Comparison of ENCODE assay signal across 12 mouse cellular contexts in the genomic region with DNA sequence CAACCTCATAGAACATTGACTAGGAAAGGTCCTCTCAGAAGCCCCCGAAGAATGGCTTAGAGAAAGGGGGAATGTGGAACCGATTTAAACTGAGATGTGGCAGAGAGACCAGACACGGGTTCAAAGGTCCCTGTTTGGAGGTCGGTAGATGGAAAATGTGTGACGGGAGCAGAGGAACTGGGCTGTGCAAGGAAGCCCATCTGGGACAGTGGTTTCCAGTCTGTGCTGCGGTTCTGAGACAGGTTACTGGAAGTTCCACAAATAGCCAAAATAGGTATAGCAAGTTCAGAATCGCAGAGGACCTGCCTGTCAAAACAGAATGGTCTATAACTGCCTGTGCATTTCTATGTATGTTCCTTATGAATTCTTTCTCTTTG. TPM values are rescaled to one million over a fixed set of nuclear protein-coding genes. Genes with fewer than 3 reads are reported as not detected.
"Had no signal": no experiment of that assay in that cellular context is flagged by ENCODE, and none has a peak within 500 bp of the region (broad histone marks: within the 10 kb centered on the region; RNA-seq: fewer than 3 reads in every experiment).

No protein-coding gene starts in this region.

- H3K36me3 ChIP-seq: liver, embryonic 13.5 days; midbrain, embryonic 10.5 days; midbrain, embryonic 13.5 days; neural tube, embryonic 13.5 days had no signal

- ATAC-seq: midbrain, embryonic 13.5 days; midbrain, embryonic 16.5 days had no signal

- DNase-seq: kidney, postnatal 25 days; liver, embryonic 13.5 days; lung, adult 2 months; lung, postnatal 14 days; right cerebral cortex, postnatal 25 days; thymus, adult 18-20 months; thymus, postnatal 36 days had no signal

RNA-seq across cellular contexts. Expression of gene Il1r1, which starts 38.2 kb away (rescaled TPM):
- total RNA-seq: monocyte, adult 5-6 weeks had no signal
